Mouse (Mus musculus) hindbrain, postnatal 0 days (tissue): Measurements from ENCODE around the gene Rab3c. TPM values are rescaled to one million over a fixed set of nuclear protein-coding genes. Genes with fewer than 3 reads are reported as not detected.

Experiments used
- ATAC-seq: fragments of 200-750 bp; cut with Nextera tagmentation; 2 replicates; pipeline ENCODE4 v1.8.0; 2017; ENCODE audit warnings: mild to moderate bottlenecking, moderate TSS enrichment, moderate library complexity
- DNase-seq: peaks from one replicate; pipeline ENCODE4 v3.0.0-alpha.2; 2015; ENCODE audit warnings: low spot score
- H3K27ac ChIP-seq: fragments of 300-500 bp; sonication (generic); 2 replicates; pipeline ENCODE4 v1.5.1; 2014; ENCODE audit warnings: mild to moderate bottlenecking
- H3K27me3 ChIP-seq: fragments of 300-500 bp; sonication (generic); 2 replicates; pipeline ENCODE4 v1.6.1; 2014; ENCODE audit warnings: low read length, mixed read lengths; ENCODE audit not compliant: insufficient read depth
- H3K36me3 ChIP-seq: fragments of 300-500 bp; sonication (generic); 2 replicates; pipeline ENCODE4 v1.6.1; 2014; ENCODE audit warnings: low read length, mixed read lengths; ENCODE audit not compliant: insufficient read depth
- H3K4me1 ChIP-seq: fragments of 300-500 bp; sonication (generic); 2 replicates; pipeline ENCODE4 v1.6.1; 2014; ENCODE audit warnings: antibody characterized with exemption, low read length, mixed read lengths; ENCODE audit not compliant: insufficient read depth
- H3K4me2 ChIP-seq: fragments of 300-500 bp; sonication (generic); 2 replicates; pipeline ENCODE4 v1.6.1; 2014; ENCODE audit warnings: low read depth, mild to moderate bottlenecking, low read length, moderate library complexity, mixed read lengths
- H3K4me3 ChIP-seq: fragments of 300-500 bp; sonication (generic); 2 replicates; pipeline ENCODE4 v1.5.1; 2014; ENCODE audit warnings: low read length
- H3K9ac ChIP-seq: fragments of 300-500 bp; sonication (generic); replicated peaks from 2 replicates; pipeline ENCODE4 v1.6.1; 2014; ENCODE audit warnings: mild to moderate bottlenecking, low read length, moderate library complexity, mixed read lengths
- H3K9me3 ChIP-seq: fragments of 300-500 bp; sonication (generic); 2 replicates; pipeline ENCODE4 v1.6.1; 2016; ENCODE audit warnings: low read length, mixed read lengths
- CTCF ChIP-seq: IDR thresholded peaks from 2 replicates; pipeline ENCODE4 v1.5.1; 2016; ENCODE audit warnings: antibody characterized with exemption, control low read depth, low read depth
- WGBS: fragments of 180-500 bp; shearing (Covaris S2); extraction: QIAGEN DNeasy Blood & Tissue Kit; methylation state at CpG from one replicate; pipeline ENCODE4 v1.1.7; 2014; 5-methylcytosine and 5-hydroxymethylcytosine counted together
- polyA plus RNA-seq: library from polyadenylated mRNA; unstranded; fragments of >200 nt; fragmentation: Nextera tagmentation; extraction: Ambion mirVana; gene quantifications from 2 replicates; pipeline ENCODE4 v1.2.1, GENCODE M21; 2015
- total RNA-seq: library from RNA; depleted of rRNA; stranded (reverse); fragments of >200 nt; gene quantifications from 2 replicates; pipeline ENCODE4 v1.2.3, GENCODE M21; 2014

Rab3c gene
- total and polyA plus RNA-seq, 2 experiments from 2014 or later = 125 to 130 TPM

DNA sequence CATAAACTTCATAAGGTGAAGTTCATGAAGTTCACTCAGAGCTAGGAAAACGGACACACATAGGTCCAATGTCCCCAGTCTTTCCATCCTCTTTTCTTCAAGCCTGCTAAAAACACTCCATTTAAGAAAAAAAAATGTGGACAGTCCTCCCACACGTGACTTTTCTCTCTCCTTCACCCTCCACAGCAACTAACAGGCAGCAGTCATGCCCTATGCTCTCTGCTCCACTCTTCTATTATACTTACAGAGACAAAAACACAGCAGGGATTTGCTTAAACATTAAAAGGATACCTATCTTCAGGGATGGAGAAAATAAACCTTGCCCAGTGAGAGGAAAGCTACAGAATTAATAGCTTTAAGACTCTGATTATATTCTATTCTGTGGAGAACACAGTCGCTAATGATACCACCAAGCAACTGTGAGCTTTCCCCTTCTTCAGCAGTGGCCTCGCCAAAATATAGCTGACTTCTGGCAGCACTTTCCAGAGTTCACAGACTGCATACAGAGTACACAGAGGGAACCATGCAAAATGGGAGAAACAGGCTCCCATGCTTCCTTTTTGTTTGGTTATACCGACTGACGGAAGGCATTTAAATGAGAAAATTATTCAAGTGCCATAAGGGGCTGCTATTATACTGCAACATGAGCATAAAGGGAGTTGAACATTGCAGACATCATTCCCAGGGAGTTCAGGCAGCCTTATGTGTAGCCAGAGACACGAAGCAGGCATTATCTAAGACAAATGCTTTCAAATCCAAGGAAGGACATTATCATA is 165.7 kb downstream of the Rab3c start:
- Histone ChIP-seq H3K4me3 (no peak overlapping the region), H3K9me3 (no peaks in the 10 kb centered on the region), H3K36me3 (no peaks in the 10 kb centered on the region), H3K4me2 (no peak overlapping the region), H3K9ac (no peak overlapping the region), H3K27me3 (no peaks in the 10 kb centered on the region), H3K4me1 (no peaks in the 10 kb centered on the region; the same call in 1 of the 2 replicates), H3K27ac (peak overlapping the region; percentile 74)
- peak; percentile 35 for TF ChIP-seq CTCF
- DNase-seq (peak; percentile 72), ATAC-seq (peak; percentile 91)
- 14% methylated on average over 7 of the region's 7 CpGs for WGBS

DNA sequence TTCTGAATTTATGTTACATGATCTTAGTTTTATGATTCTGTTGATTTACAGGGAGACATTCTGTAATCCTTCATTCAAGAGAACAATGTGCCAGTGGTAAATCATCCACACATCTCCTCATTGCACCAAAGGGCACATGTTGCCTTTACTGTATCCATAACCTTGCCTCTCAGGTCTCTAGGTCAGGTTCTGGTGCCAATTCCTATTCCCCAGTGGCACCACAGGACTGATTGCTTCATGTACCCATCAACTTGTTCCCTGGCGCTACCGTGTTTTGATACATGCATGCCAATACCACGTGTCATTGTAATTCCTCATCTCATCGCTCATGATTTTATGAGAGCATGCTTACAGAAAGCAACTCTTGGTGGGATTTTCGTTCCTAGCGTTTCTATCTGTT is 167.1 kb downstream of the Rab3c start:
- Histone ChIP-seq H3K4me1 (no peaks in the 10 kb centered on the region; the same call in 1 of the 2 replicates), H3K36me3 (no peaks in the 10 kb centered on the region), H3K27me3 (no peaks in the 10 kb centered on the region), H3K27ac (no peak overlapping the region), H3K9me3 (no peaks in the 10 kb centered on the region), H3K9ac (no peak overlapping the region), H3K4me3 (no peak overlapping the region), H3K4me2 (no peak overlapping the region)
- no peak for TF ChIP-seq CTCF
- no peak for ATAC-seq
- 73% methylated on average over 6 of the region's 6 CpGs for WGBS
- no peak for DNase-seq

DNA sequence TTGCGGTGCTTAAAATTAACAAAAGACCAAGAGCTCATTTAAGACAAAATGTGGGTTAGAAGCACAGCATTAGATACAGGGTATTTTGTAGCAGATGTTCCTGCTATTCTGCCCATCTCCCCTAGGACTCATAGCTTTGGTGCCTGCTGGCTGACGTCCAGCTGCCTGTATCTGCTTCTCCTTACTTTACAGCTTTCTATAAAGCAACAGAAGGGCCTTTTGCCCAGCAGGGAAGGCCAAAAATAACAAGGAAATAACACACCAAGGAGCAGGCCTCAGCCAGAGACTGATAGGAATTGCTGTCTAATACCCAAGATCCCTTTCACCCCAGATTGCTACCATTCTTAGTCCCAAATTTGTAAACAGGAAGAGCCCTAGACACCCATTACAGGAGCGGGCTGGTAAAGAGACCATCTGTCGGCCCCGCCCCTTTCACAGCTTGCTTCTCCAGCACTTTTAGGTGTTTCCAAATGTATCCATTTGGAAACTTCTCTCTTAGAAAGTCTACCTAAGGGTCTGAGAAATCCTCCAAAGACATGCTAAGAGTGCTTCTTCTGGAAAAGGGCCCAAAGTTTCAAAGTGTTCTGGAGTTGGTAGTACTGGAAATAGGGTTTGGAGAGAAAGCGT is 183.3 kb downstream of the Rab3c start:
- WGBS = 69% methylated on average over 6 of the region's 6 CpGs
- H3K36me3 ChIP-seq = no peaks in the 10 kb centered on the region
- DNase-seq = peak; percentile 57
- no peak overlapping the region for H3K9ac ChIP-seq
- no peak for TF ChIP-seq CTCF
- ATAC-seq = no peak
- peaks cover 10% of the 10 kb centered on the region; the same call in 1 of the 2 replicates for H3K4me1 ChIP-seq
- H3K4me2 ChIP-seq = no peak overlapping the region
- no peaks in the 10 kb centered on the region for H3K27me3 ChIP-seq
- no peak overlapping the region for H3K27ac ChIP-seq
- H3K9me3 ChIP-seq = no peaks in the 10 kb centered on the region
- H3K4me3 ChIP-seq = no peak overlapping the region

DNA sequence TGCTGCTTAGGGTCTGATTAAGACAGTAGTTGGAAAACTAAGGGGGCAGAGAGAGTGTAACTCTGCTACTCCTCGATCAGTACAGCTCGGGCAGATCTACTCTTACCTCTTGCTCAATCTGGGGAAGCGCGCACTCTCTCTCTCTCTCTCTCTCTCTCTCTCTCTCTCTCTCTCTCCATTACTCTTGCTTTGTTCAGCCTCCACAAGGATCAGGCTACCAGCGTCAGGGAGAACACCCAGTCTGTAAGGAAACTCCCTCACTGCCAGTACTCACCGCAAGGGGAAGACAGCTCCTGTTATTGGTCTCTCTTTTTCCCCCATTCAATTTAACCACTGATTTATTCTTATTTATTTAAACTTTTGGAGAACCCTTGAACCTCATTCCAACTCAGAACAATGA is 185.8 kb downstream of the Rab3c start:
- Histone ChIP-seq H3K27ac (peak overlapping the region; percentile 45; the same call in 1 of the 2 replicates), H3K4me1 (peaks cover 10% of the 10 kb centered on the region; the same call in 1 of the 2 replicates), H3K27me3 (no peaks in the 10 kb centered on the region), H3K9me3 (no peaks in the 10 kb centered on the region), H3K4me3 (no peak overlapping the region), H3K36me3 (no peaks in the 10 kb centered on the region), H3K9ac (no peak overlapping the region), H3K4me2 (peak overlapping the region; percentile 27; the same call in 1 of the 2 replicates)
- DNase-seq = peak; percentile 41
- peak; percentile 57 for TF ChIP-seq CTCF
- ATAC-seq = peak; percentile 72
- 56% methylated on average over 6 of the region's 6 CpGs for WGBS

DNA sequence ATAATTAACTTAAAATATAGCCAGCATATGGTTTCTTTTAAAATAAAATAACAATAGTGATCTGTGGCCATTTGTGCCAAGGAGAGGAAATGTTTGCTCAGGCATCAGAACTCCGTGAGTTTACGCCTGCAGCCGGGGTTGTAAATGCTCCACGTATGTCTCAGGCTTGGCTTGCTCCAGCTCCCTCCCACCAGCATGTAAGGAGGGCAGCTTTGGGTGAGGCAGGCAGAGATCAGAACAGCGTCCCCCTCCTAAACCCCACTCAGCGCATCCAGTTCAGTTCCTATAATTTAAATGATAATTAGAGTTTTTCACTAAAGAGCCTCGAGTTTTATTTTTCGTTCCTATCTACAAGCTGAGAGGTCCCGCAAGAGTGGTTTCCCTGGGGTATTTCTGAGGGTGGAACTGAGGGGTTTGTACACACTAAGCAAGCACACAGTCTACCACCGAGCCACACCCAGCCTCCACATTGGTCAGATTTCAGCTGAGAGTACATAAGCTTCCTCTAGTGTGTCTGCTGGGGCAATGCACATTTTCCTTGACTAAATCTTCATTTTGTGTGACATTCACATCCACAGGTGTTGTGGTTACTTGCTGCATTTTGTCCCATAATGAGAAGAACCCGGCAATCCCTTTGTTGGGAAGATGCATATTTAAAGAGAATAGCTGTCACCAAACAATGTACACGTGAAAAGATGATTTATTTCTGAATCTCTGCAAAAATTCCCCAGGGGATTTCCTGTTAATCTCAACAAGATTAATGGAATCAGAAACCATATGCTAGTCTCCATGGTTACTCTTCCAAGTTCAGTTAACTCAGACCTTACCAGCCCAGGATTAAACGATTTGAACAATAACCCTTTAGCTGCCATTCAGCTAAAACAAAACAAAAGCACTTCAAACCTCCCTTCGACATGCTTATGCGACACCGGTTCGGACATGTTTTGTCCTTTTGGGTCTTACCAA is 186.8 kb downstream of the Rab3c start:
- peak overlapping the region; percentile 27 for H3K4me2 ChIP-seq
- no peaks in the 10 kb centered on the region for H3K9me3 ChIP-seq
- no peaks in the 10 kb centered on the region for H3K36me3 ChIP-seq
- H3K4me1 ChIP-seq = peaks cover 10% of the 10 kb centered on the region; the same call in 1 of the 2 replicates
- H3K27ac ChIP-seq = peak overlapping the region; percentile 52
- ATAC-seq (peak; percentile 66), DNase-seq (peak; percentile 64)
- 27% methylated on average over 17 of the region's 17 CpGs for WGBS
- no peak for TF ChIP-seq CTCF
- H3K9ac ChIP-seq = no peak overlapping the region
- no peak overlapping the region for H3K4me3 ChIP-seq
- no peaks in the 10 kb centered on the region for H3K27me3 ChIP-seq

DNA sequence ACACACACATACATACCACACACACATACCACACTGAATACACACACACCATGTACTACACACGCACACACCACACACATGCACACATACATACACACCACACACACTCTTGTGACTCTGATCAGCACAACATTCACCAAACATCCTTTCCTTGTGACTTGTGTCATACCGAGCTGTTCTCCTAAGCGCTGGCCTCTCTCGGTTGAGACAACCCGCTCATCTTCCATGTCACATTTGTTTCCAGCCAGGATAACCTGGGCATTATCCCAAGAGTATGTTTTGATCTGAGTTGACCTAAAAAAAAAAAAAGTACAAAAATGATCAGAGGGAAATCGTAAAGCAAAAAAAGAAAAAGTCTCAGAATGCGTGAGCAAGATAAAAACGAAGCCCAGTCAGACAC is 196.8 kb downstream of the Rab3c start:
- Histone ChIP-seq H3K27me3 (no peaks in the 10 kb centered on the region), H3K36me3 (no peaks in the 10 kb centered on the region), H3K4me2 (no peak overlapping the region), H3K9me3 (no peaks in the 10 kb centered on the region), H3K27ac (no peak overlapping the region), H3K4me1 (no peaks in the 10 kb centered on the region), H3K4me3 (no peak overlapping the region), H3K9ac (no peak overlapping the region)
- ATAC-seq = no peak
- 85% methylated on average over 8 of the region's 8 CpGs for WGBS
- no peak for DNase-seq
- TF ChIP-seq CTCF = no peak
